8 mouse cellular contexts compared by ENCODE assay signal in the genomic region with DNA sequence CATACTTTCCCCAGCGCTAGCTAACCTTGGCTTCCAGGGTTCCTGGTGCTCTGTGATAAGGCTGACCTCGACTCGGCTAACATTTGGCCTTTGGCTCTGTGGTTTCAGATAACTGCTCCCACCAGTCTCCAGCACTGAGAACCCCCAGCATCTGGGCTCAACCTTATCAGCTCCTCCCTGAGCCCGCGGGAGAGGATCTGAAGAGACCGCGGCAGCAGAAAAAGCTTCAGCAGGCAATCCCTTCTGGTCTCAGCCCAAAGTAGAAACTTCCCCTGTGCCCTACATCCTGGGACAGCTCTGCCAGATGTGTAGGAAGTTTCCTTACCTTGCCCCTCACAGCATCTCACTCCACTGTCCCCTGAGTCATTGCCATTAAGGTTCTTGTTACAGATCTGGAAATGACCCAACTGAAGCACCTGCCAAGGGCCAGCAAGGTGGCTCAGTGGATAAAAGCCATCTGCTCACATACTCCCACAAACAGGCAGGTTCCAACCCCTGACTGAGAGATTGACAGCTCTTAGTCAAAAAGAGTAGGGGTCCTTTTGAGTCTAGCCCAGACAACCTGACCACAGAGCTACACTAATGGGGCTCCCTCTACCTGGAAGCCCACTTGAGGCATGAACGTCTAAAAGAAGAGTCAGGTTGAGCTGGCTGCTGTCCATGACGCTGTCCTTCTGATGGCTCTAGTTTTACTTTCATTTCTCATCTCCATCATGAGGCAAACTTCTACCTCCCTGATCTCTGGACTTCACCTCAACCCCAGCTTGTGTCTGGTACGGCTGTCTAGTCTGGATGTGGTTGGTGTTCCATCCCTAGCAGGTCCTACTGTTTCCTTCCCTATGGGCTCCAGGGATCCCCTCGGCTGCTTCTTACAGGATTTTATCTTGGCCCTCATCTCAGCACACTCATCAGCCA. TPM values are rescaled to one million over a fixed set of nuclear protein-coding genes. Genes with fewer than 3 reads are reported as not detected.
A peak's percentile ranks its signal among the peaks of the same experiment; 100 is the strongest.
DNase-seq lines count a peak whose midpoint lies in the region; ATAC-seq and TF ChIP-seq lines count a peak whose summit lies in the region.

No protein-coding gene starts in this region.

- no peak overlapping the region for H3K4me2 ChIP-seq in lung, postnatal 0 days (replicated peaks; ENCODE audit: low read depth, low read length)
- H3K4me2 ChIP-seq in intestine, embryonic 16.5 days (ENCODE audit: low read depth, low read length): peak overlapping the region; percentile 36
- no peak overlapping the region for H3K4me2 ChIP-seq in hindbrain, postnatal 0 days (ENCODE audit: low read depth, low read length)

- H3K4me3 ChIP-seq in lung, postnatal 0 days (ENCODE audit: low read depth, low read length): no peak overlapping the region
- H3K4me3 ChIP-seq in brown adipose tissue, adult 24 weeks (ENCODE audit: insufficient read depth, low read depth, low read length): no peak overlapping the region; the same call in 1 of the 2 replicates
- no peak overlapping the region for H3K4me3 ChIP-seq in intestine, embryonic 16.5 days (ENCODE audit: low read length)
- H3K4me3 ChIP-seq in hindbrain, postnatal 0 days (ENCODE audit: low read length): no peak overlapping the region
- no peak overlapping the region for H3K4me3 ChIP-seq in embryonic facial prominence, embryonic 10.5 days

- H3K27ac ChIP-seq in lung, postnatal 0 days (ENCODE audit: low read length): no peak overlapping the region
- peak overlapping the region; percentile 32; the same call in 1 of the 2 replicates for H3K27ac ChIP-seq in brown adipose tissue, adult 24 weeks (replicated peaks; ENCODE audit: low read depth, low read length)
- H3K27ac ChIP-seq in intestine, embryonic 16.5 days (ENCODE audit: low read length): no peak overlapping the region
- H3K27ac ChIP-seq in hindbrain, postnatal 0 days: no peak overlapping the region
- H3K27ac ChIP-seq in embryonic facial prominence, embryonic 10.5 days (replicated peaks): no peak overlapping the region

- peaks cover 16% of the 10 kb centered on the region; the same call in 1 of the 2 replicates for H3K36me3 ChIP-seq in lung, postnatal 0 days (ENCODE audit: insufficient read depth, low read length)
- H3K36me3 ChIP-seq in intestine, embryonic 16.5 days (ENCODE audit: control insufficient read depth, insufficient read depth, low read length): no peaks in the 10 kb centered on the region
- peaks cover 1% of the 10 kb centered on the region; the same call in 1 of the 2 replicates for H3K36me3 ChIP-seq in splenic B cell, adult 2 months (ENCODE audit: control insufficient read depth, insufficient read depth, low read length, poor library complexity, severe bottlenecking)
- H3K36me3 ChIP-seq in hindbrain, postnatal 0 days (ENCODE audit: insufficient read depth, low read length): no peaks in the 10 kb centered on the region
- no peaks in the 10 kb centered on the region for H3K36me3 ChIP-seq in embryonic facial prominence, embryonic 10.5 days (replicated peaks)

- 25% methylated on average over 11 of the region's 11 CpGs for WGBS in lung, postnatal 0 days
- WGBS in intestine, embryonic 16.5 days: 33% methylated on average over 11 of the region's 11 CpGs
- 76% methylated on average over 11 of the region's 11 CpGs for WGBS in hindbrain, postnatal 0 days
- 69% methylated on average over 11 of the region's 11 CpGs for WGBS in embryonic facial prominence, embryonic 10.5 days

- DNase-seq in lung, postnatal 0 days (ENCODE audit: low spot score): no peak
- DNase-seq in lung, adult 18-20 months: no peak
- peak; percentile 52 for DNase-seq in splenic B cell, adult 2 months (ENCODE audit: low read depth, low spot score)
- DNase-seq in hindbrain, postnatal 0 days (ENCODE audit: low spot score): no peak
- DNase-seq in embryonic facial prominence, embryonic 10.5 days (ENCODE audit: low spot score): no peak
- no peak for DNase-seq in gastrocnemius, postnatal 14 days

- no peak for TF ChIP-seq CTCF in lung, postnatal 0 days (IDR thresholded peaks at IDR 0.05)
- TF ChIP-seq CTCF in hindbrain, postnatal 0 days (IDR thresholded peaks at IDR 0.05; ENCODE audit: low read depth): no peak

- no peaks in the 10 kb centered on the region for H3K9me3 ChIP-seq in lung, postnatal 0 days (ENCODE audit: low read length)
- H3K9me3 ChIP-seq in intestine, embryonic 16.5 days (ENCODE audit: control insufficient read depth, low read length): no peaks in the 10 kb centered on the region
- H3K9me3 ChIP-seq in hindbrain, postnatal 0 days (ENCODE audit: low read length): no peaks in the 10 kb centered on the region
- no peaks in the 10 kb centered on the region for H3K9me3 ChIP-seq in embryonic facial prominence, embryonic 10.5 days

- no peak for TF ChIP-seq EP300 in lung, postnatal 0 days (IDR thresholded peaks at IDR 0.05)

- H3K27me3 ChIP-seq in lung, postnatal 0 days (replicated peaks; ENCODE audit: insufficient read depth, low read length): no peaks in the 10 kb centered on the region
- H3K27me3 ChIP-seq in intestine, embryonic 16.5 days (replicated peaks; ENCODE audit: control insufficient read depth, insufficient read depth, low read length): no peaks in the 10 kb centered on the region
- no peaks in the 10 kb centered on the region for H3K27me3 ChIP-seq in splenic B cell, adult 2 months (ENCODE audit: control insufficient read depth, insufficient read depth, low read length, poor library complexity, severe bottlenecking)
- H3K27me3 ChIP-seq in hindbrain, postnatal 0 days (ENCODE audit: insufficient read depth, low read length): no peaks in the 10 kb centered on the region
- no peaks in the 10 kb centered on the region for H3K27me3 ChIP-seq in embryonic facial prominence, embryonic 10.5 days (replicated peaks; ENCODE audit: low read depth, poor library complexity, severe bottlenecking)

- ATAC-seq in lung, postnatal 0 days: peak; percentile 18; the same call in 1 of the 2 replicates
- ATAC-seq in intestine, embryonic 16.5 days: peak; percentile 39
- no peak for ATAC-seq in hindbrain, postnatal 0 days

- intact Hi-C loops in gastrocnemius, postnatal 14 days (cut with DNase I; ENCODE audit: low total_unique reads): no loop called here

- no peaks in the 10 kb centered on the region for H3K4me1 ChIP-seq in lung, postnatal 0 days (ENCODE audit: insufficient read depth, low read depth, low read length)
- peaks cover 25% of the 10 kb centered on the region for H3K4me1 ChIP-seq in brown adipose tissue, adult 24 weeks (ENCODE audit: control insufficient read depth, insufficient read depth, insufficient read length, low read length)
- peaks cover 13% of the 10 kb centered on the region; the same call in 1 of the 2 replicates for H3K4me1 ChIP-seq in intestine, embryonic 16.5 days (ENCODE audit: control insufficient read depth, insufficient read depth, low read length)
- H3K4me1 ChIP-seq in hindbrain, postnatal 0 days (ENCODE audit: insufficient read depth, low read length): no peaks in the 10 kb centered on the region
- no peaks in the 10 kb centered on the region for H3K4me1 ChIP-seq in embryonic facial prominence, embryonic 10.5 days

- H3K9ac ChIP-seq in lung, postnatal 0 days (replicated peaks; ENCODE audit: low read depth): no peak overlapping the region
- no peak overlapping the region for H3K9ac ChIP-seq in intestine, embryonic 16.5 days (ENCODE audit: low read depth, low read length)
- no peak overlapping the region for H3K9ac ChIP-seq in hindbrain, postnatal 0 days (replicated peaks; ENCODE audit: low read length)

RNA-seq across cellular contexts. Expression of a gene that starts 12.4 kb away (rescaled TPM):
- polyA plus RNA-seq in lung, postnatal 0 days (2015; fragmentation: Nextera tagmentation; extraction: Ambion mirVana): 18.1 TPM in 2 replicates
- polyA plus RNA-seq in brown adipose tissue, adult 24 weeks (2012; ENCODE audit: insufficient read depth, insufficient read length, missing spikeins): 10.5 and 10.6 TPM in 2 replicates
- 15.5 and 16.5 TPM in 2 replicates for polyA plus RNA-seq in intestine, embryonic 16.5 days (2015; fragmentation: Nextera tagmentation; extraction: Ambion mirVana)
- 5.0 and 7.0 TPM in 2 replicates for total RNA-seq in hindbrain, postnatal 0 days (2014; rRNA removed)
- 2.3 and 2.9 TPM in 2 replicates for polyA plus RNA-seq in hindbrain, postnatal 0 days (2015; fragmentation: Nextera tagmentation; extraction: Ambion mirVana)
- 1.9 and 2.5 TPM in 2 replicates for polyA plus RNA-seq in embryonic facial prominence, embryonic 10.5 days (2016; fragmentation: Nextera tagmentation; extraction: Ambion mirVana)
- total RNA-seq in gastrocnemius, postnatal 14 days (2021): 1 to 10 TPM; 7.9 to 8.3 TPM

RNA-seq across cellular contexts. Expression of a gene that starts 39.3 kb away (rescaled TPM):
- 2.3 and 2.9 TPM in 2 replicates for polyA plus RNA-seq in lung, postnatal 0 days (2015; fragmentation: Nextera tagmentation; extraction: Ambion mirVana)
- 1.7 and 2.9 TPM in 2 replicates for polyA plus RNA-seq in brown adipose tissue, adult 24 weeks (2012; ENCODE audit: insufficient read depth, insufficient read length, missing spikeins)
- 2.5 and 3.2 TPM in 2 replicates for polyA plus RNA-seq in intestine, embryonic 16.5 days (2015; fragmentation: Nextera tagmentation; extraction: Ambion mirVana)
- total RNA-seq in hindbrain, postnatal 0 days (2014; rRNA removed): 4.6 and 5.0 TPM in 2 replicates
- polyA plus RNA-seq in hindbrain, postnatal 0 days (2015; fragmentation: Nextera tagmentation; extraction: Ambion mirVana): 2.5 and 2.9 TPM in 2 replicates
- 14.4 and 15.4 TPM in 2 replicates for polyA plus RNA-seq in embryonic facial prominence, embryonic 10.5 days (2016; fragmentation: Nextera tagmentation; extraction: Ambion mirVana)
- total RNA-seq in gastrocnemius, postnatal 14 days (2021): 1 to 10 TPM; 1.1 to 1.5 TPM

RNA-seq across cellular contexts. Expression of a gene that starts 42.9 kb away (rescaled TPM):
- 2.1 and 2.6 TPM in 2 replicates for polyA plus RNA-seq in lung, postnatal 0 days (2015; fragmentation: Nextera tagmentation; extraction: Ambion mirVana)
- 0.28 and 0.63 TPM in 2 replicates for polyA plus RNA-seq in brown adipose tissue, adult 24 weeks (2012; ENCODE audit: insufficient read depth, insufficient read length, missing spikeins)
- 4.8 and 5.4 TPM in 2 replicates for polyA plus RNA-seq in intestine, embryonic 16.5 days (2015; fragmentation: Nextera tagmentation; extraction: Ambion mirVana)
- total RNA-seq in hindbrain, postnatal 0 days (2014; rRNA removed): 6.1 and 7.9 TPM in 2 replicates
- 2.7 and 2.9 TPM in 2 replicates for polyA plus RNA-seq in hindbrain, postnatal 0 days (2015; fragmentation: Nextera tagmentation; extraction: Ambion mirVana)
- 17.0 and 17.5 TPM in 2 replicates for polyA plus RNA-seq in embryonic facial prominence, embryonic 10.5 days (2016; fragmentation: Nextera tagmentation; extraction: Ambion mirVana)
- total RNA-seq in gastrocnemius, postnatal 14 days (2021): 1 to 10 TPM; 2.1 to 2.9 TPM
